Mouse (Mus musculus) kidney, postnatal 0 days (tissue): Measurements from ENCODE around the gene Spata9. TPM values are rescaled to one million over a fixed set of nuclear protein-coding genes. Genes with fewer than 3 reads are reported as not detected.

Experiments
- ATAC-seq: fragments of 200-750 bp; cut with Nextera tagmentation; replicated peaks from 2 replicates; pipeline ENCODE4 v1.8.0; 2017; ENCODE audit warnings: low read depth, moderate number of reproducible peaks, moderate TSS enrichment, moderate library complexity; ENCODE audit not compliant: low FRiP score
- DNase-seq: peaks from one replicate; pipeline ENCODE4 v3.0.0-alpha.2; 2016; ENCODE audit warnings: low spot score
- H3K27ac ChIP-seq: fragments of 300-500 bp; sonication (generic); 2 replicates; pipeline ENCODE4 v1.5.1; 2014; ENCODE audit warnings: mild to moderate bottlenecking
- H3K27me3 ChIP-seq: fragments of 300-500 bp; sonication (generic); 2 replicates; pipeline ENCODE4 v1.6.1; 2014; ENCODE audit warnings: low read length, mixed read lengths; ENCODE audit not compliant: insufficient read depth
- H3K36me3 ChIP-seq: fragments of 300-500 bp; sonication (generic); 2 replicates; pipeline ENCODE4 v1.6.1; 2014; ENCODE audit warnings: low read length, mixed read lengths; ENCODE audit not compliant: insufficient read depth
- H3K4me1 ChIP-seq: fragments of 300-500 bp; sonication (generic); replicated peaks from 2 replicates; pipeline ENCODE4 v1.6.1; 2014; ENCODE audit warnings: antibody characterized with exemption, low read length, mixed read lengths; ENCODE audit not compliant: insufficient read depth
- H3K4me2 ChIP-seq: fragments of 300-500 bp; sonication (generic); 2 replicates; pipeline ENCODE4 v1.6.1; 2014; ENCODE audit warnings: mild to moderate bottlenecking, low read length, moderate library complexity, mixed read lengths
- H3K4me3 ChIP-seq: fragments of 300-500 bp; sonication (generic); replicated peaks from 2 replicates; pipeline ENCODE4 v1.5.1; 2014; ENCODE audit warnings: low read depth, low read length
- H3K9ac ChIP-seq: fragments of 300-500 bp; sonication (generic); 2 replicates; pipeline ENCODE4 v1.6.1; 2014; ENCODE audit warnings: low read depth, low read length
- H3K9me3 ChIP-seq: fragments of 300-500 bp; sonication (generic); replicated peaks from 2 replicates; pipeline ENCODE4 v1.6.1; 2016; ENCODE audit warnings: low read length, inconsistent platforms, mixed read lengths
- CTCF ChIP-seq: IDR thresholded peaks from 2 replicates; pipeline ENCODE4 v1.5.1; 2016; ENCODE audit warnings: antibody characterized with exemption, low read depth, mild to moderate bottlenecking, moderate library complexity
- WGBS: fragments of 180-500 bp; shearing (Covaris S2); extraction: QIAGEN DNeasy Blood & Tissue Kit; methylation state at CpG from one replicate; pipeline ENCODE4 v1.1.7; 2014; 5-methylcytosine and 5-hydroxymethylcytosine counted together
- polyA plus RNA-seq: library from polyadenylated mRNA; unstranded; fragments of >200 nt; fragmentation: Nextera tagmentation; extraction: Ambion mirVana; gene quantifications from 2 replicates; pipeline ENCODE4 v1.2.1, GENCODE M21; 2015

Gene Spata9
- polyA plus RNA-seq, 1 experiment from 2014 or later, result 0.92 TPM

GRCm38 (mm10) chr13:75938866-75939265, 28.1 kb upstream of the Spata9 start:
- DNase-seq, result no peak

DNA sequence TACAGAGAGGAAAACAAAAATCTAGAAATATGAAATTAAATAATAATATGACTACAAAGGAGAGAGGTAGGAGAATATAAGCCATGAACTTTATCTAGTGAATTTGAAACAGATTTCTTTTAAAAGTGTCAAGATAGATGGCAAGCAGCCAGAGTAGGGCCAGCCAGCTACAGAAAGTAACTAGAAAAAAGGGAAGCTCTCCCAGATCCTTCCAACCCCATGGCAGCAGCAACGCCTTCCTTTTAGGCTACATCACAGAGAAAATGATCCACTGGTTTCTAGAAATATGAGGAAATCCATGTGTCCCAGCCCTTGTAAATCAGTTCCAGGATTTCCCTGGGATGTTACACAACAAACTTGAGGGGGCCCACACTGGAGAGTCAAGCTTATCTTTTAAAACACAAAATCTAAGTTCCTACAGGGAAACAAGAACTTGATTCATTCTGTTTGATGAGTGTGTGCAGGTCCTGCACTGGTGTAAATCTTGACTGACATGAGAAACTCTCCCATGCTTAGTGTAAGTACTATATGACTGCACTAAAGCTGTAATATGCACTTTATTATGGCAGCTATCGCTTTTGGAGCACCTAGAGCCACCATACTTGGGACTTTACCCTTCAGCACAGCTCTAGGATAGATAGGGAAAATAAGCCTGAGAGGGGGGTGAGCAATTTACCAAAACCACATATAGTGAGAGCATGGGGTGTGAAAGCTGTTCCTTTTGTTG, 26.0 kb upstream of the Spata9 start:
- peak overlapping the region; percentile 41 for H3K4me2 ChIP-seq
- H3K27me3 ChIP-seq, result no peaks in the 10 kb centered on the region
- WGBS, result 51% methylated on average over 2 of the region's 2 CpGs
- H3K27ac ChIP-seq, result no peak overlapping the region
- H3K4me1 ChIP-seq, result peaks cover 4% of the 10 kb centered on the region; the same call in 1 of the 2 replicates
- H3K4me3 ChIP-seq, result 0 out of 2 replicates have a peak overlapping the region, but pooled peaks have one; percentile 5
- DNase-seq, result no peak
- no peak for TF ChIP-seq CTCF
- H3K9ac ChIP-seq, result no peak overlapping the region
- peaks cover 14% of the 10 kb centered on the region; the same call in 1 of the 2 replicates for H3K36me3 ChIP-seq
- no peak for ATAC-seq
- no peaks in the 10 kb centered on the region for H3K9me3 ChIP-seq

More at GRCm38 (mm10) chr13:75938866-75939265, 28.1 kb upstream of the Spata9 start:
- TF ChIP-seq CTCF, result no peak
- Histone ChIP-seq H3K4me3 (no peak overlapping the region), H3K27me3 (no peaks in the 10 kb centered on the region), H3K9ac (no peak overlapping the region), H3K27ac (no peak overlapping the region), H3K36me3 (peaks cover 14% of the 10 kb centered on the region; the same call in 1 of the 2 replicates), H3K4me1 (0 out of 2 replicates have a peak, but pooled peaks cover 4% of the 10 kb centered on the region), H3K4me2 (no peak overlapping the region), H3K9me3 (no peaks in the 10 kb centered on the region)
- no peak for ATAC-seq
- 89% methylated on average over 5 of the region's 5 CpGs for WGBS

GRCm38 (mm10) chr13:75941518-75942295, 25.2 kb upstream of the Spata9 start:
- 70% methylated on average over 5 of the region's 5 CpGs for WGBS
- H3K4me1 ChIP-seq, result peaks cover 4% of the 10 kb centered on the region; the same call in 1 of the 2 replicates
- peaks cover 14% of the 10 kb centered on the region; the same call in 1 of the 2 replicates for H3K36me3 ChIP-seq
- H3K4me2 ChIP-seq, result peak overlapping the region; percentile 41
- H3K4me3 ChIP-seq, result peak overlapping the region; percentile 5; the same call in 1 of the 2 replicates
- ATAC-seq (no peak), DNase-seq (no peak)
- H3K9ac ChIP-seq, result no peak overlapping the region
- no peak for TF ChIP-seq CTCF
- no peak overlapping the region for H3K27ac ChIP-seq
- no peaks in the 10 kb centered on the region for H3K27me3 ChIP-seq
- no peaks in the 10 kb centered on the region for H3K9me3 ChIP-seq

GRCm38 (mm10) chr13:75942731-75943130, 24.2 kb upstream of the Spata9 start:
- 1% methylated on average over 6 of the region's 6 CpGs for WGBS

DNA sequence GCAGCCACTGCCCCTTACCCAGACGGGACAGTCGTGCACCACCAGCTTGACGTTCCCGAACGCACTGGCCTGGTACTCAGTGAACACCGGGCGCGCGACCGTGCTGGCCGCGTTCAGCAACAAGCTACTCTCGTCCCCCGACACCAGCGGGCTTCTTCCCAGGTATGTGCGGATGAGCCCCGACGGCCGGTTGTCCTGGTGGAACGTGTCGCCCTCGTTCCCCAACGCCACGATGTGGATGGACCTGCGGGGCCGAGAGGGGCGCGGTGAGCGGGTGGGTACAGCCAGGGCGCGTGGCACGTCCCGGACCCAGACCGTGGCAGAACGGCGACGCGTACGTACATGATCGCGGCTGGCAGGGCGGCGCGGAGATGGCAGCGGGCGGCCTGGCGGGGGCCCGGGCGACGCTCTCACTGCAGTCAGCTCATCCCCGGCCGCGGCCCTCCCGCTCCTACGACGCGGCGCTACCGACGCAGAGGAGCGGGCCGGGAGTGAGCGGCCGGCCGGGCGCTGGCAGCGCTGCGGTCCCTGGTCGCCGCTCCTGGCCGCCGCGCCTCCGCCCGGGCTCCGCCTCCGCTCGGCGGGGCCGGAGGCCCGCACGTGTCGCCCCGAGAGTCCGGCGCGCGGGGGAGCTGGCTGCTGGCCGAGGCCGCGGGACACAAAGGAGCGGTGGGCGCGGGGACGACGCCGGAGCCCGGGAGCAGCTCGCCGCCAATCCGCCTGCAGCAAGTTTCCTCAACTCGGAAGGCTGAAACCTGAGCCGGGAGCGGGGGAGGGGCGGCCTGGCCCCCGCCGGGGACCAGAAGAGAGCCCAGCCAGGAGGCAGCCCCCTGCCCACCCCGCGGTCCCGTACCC, 23.5 kb upstream of the Spata9 start, which contains the start of gene Rhobtb3:
TSS of gene Rhobtb3 (minus strand) at position 737 of the 855 bp plus-strand sequence.
- Histone ChIP-seq H3K4me1 (peaks cover 4% of the 10 kb centered on the region; the same call in 1 of the 2 replicates), H3K9ac (peak within 1 kb of the TSS; percentile 97), H3K36me3 (peaks cover 5% of the 10 kb centered on the region; the same call in 1 of the 2 replicates), H3K4me3 (peak within 1 kb of the TSS; percentile 86), H3K27me3 (no peaks in the 10 kb centered on the region), H3K4me2 (peak within 1 kb of the TSS; percentile 63), H3K27ac (peak within 1 kb of the TSS; percentile 99), H3K9me3 (no peaks in the 10 kb centered on the region)
- ATAC-seq, result peak; percentile 89
- DNase-seq, result peak; percentile 90
- no peak for TF ChIP-seq CTCF
- under 1% methylated on average over 108 of the region's 110 CpGs for WGBS

More at GRCm38 (mm10) chr13:75942731-75943130, 24.2 kb upstream of the Spata9 start:
- H3K36me3 ChIP-seq, result peaks cover 12% of the 10 kb centered on the region; the same call in 1 of the 2 replicates
- DNase-seq (peak; percentile 53), ATAC-seq (no peak)
- H3K9me3 ChIP-seq, result no peaks in the 10 kb centered on the region
- H3K9ac ChIP-seq, result peak overlapping the region; percentile 97
- peak overlapping the region; percentile 99 for H3K27ac ChIP-seq
- H3K27me3 ChIP-seq, result no peaks in the 10 kb centered on the region
- peak overlapping the region; percentile 86 for H3K4me3 ChIP-seq
- H3K4me1 ChIP-seq, result peaks cover 4% of the 10 kb centered on the region; the same call in 1 of the 2 replicates
- peak overlapping the region; percentile 63 for H3K4me2 ChIP-seq
- TF ChIP-seq CTCF, result peak; percentile 28; the same call in 1 of the 2 replicates
